Mouse (Mus musculus) ES-Bruce4 (cell line): ENCODE measurements around the gene Cib3.

Source experiments
- CTCF ChIP-seq: IDR thresholded peaks from one replicate; pipeline ENCODE4 v1.8.1; 2011; ENCODE audit warnings: low read depth, low read length
- POLR2A ChIP-seq: IDR thresholded peaks from one replicate; pipeline ENCODE4 v1.8.1; 2011; ENCODE audit warnings: low read length; ENCODE audit not compliant: insufficient read depth

DNA sequence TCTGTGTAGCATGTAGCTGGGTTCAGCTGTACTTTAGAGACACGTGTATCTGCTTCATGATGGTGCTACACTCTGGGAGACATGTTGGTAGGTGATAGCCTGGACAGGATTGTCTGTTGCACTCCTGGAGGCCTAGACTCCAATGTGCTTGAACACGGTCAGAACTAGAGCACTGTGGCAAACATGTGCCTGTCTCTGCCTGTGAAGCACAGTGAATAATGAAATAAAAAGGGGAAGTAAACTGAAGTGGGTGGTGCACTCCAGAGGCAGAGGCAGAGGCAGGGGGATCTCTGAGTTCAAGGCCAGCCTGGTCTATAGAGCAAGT lies 22.5 kb downstream of the Cib3 start:
- TF ChIP-seq POLR2A = no peak
- TF ChIP-seq CTCF = no peak
